Mouse (Mus musculus): Measurements from ENCODE around the gene 4931428L18Rik. TPM values are rescaled to one million over a fixed set of nuclear protein-coding genes. Genes with fewer than 3 reads are reported as not detected.

The 4931428L18Rik gene
- polyA plus RNA-seq, 1 experiment from 2014 or later = not detected

GRCm38 (mm10) chr1:31072523-31073370, 149.7 kb downstream of the 4931428L18Rik start:
- Histone ChIP-seq H3K4me3 (no peak overlapping the region), H3K36me3 (no peaks in the 10 kb centered on the region), H3K9me3 (no peaks in the 10 kb centered on the region), H3K27me3 (no peaks in the 10 kb centered on the region), H3K4me1 (no peaks in the 10 kb centered on the region), H3K9ac (no peak overlapping the region), H3K27ac (no peak overlapping the region), H3K4me2 (no peak overlapping the region)
- 49% methylated on average over 6 of the region's 6 CpGs for WGBS
- ATAC-seq (ENCODE audit: insufficient number of reproducible peaks, low FRiP score, low TSS enrichment, low read depth) = no peak

- Histone ChIP-seq H3K36me3 (no peaks in the 10 kb centered on the region), H3K9me3 (no peaks in the 10 kb centered on the region), H3K27ac (no peak overlapping the region), H3K9ac (no peak overlapping the region), H3K4me3 (no peak overlapping the region), H3K4me2 (no peak overlapping the region), H3K27me3 (no peaks in the 10 kb centered on the region), H3K4me1 (no peaks in the 10 kb centered on the region)
- no peak for ATAC-seq (ENCODE audit: insufficient number of reproducible peaks, low FRiP score, low TSS enrichment, low read depth)
- WGBS = 59% methylated on average over 2 of the region's 2 CpGs
Measured at GRCm38 (mm10) chr1:31071209-31071608, 151.3 kb downstream of the 4931428L18Rik start.

DNA sequence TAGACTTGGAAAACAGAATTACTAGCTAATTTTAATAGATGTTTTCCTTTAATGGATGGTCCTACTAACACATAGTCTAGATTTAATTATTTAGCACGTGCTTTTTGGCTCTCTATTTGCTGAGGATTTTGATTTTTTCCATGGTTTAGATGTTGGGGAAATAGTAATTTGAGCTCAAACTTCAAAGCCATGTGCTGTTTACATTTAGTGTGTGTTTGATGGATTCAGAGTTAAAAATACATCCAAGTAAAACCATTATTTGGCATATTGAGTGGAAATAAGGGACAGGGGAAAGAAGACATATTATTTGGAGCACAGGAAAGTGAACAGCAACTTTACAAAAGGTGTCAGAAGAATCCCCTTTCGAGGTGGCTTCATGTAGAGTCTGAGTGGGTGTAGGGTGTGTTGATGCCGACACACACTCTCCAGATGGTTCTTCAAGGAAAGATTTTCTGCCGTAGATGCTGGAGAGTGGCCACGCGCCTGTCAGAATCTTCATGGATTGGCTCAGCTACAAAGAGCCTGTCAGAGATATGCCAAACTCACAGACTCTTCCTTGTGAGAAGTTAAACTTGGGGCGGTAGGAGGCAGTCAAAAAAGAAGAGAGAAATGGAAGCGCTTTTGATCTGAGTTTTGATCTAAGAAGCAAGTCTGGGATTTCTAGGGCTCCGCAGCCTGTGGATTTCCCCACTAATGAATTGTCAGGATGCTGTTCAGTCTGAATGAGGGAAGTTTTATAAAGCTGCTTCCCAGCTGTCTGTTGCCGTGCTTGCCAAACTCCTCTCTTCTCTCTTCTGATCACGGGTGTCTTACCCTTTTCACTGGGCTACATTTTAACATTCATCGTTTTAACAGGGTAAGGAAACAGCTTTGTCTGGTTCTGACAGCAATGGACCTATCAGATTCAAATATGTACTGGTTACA, 157.4 kb downstream of the 4931428L18Rik start:
- H3K27ac ChIP-seq = no peak overlapping the region
- H3K4me2 ChIP-seq = no peak overlapping the region
- H3K4me1 ChIP-seq = no peaks in the 10 kb centered on the region
- H3K27me3 ChIP-seq = no peaks in the 10 kb centered on the region
- H3K9ac ChIP-seq = no peak overlapping the region
- H3K9me3 ChIP-seq = no peaks in the 10 kb centered on the region
- no peak overlapping the region for H3K4me3 ChIP-seq
- WGBS = 74% methylated on average over 12 of the region's 12 CpGs
- no peak for ATAC-seq (ENCODE audit: insufficient number of reproducible peaks, low FRiP score, low TSS enrichment, low read depth)
- no peaks in the 10 kb centered on the region for H3K36me3 ChIP-seq

DNA sequence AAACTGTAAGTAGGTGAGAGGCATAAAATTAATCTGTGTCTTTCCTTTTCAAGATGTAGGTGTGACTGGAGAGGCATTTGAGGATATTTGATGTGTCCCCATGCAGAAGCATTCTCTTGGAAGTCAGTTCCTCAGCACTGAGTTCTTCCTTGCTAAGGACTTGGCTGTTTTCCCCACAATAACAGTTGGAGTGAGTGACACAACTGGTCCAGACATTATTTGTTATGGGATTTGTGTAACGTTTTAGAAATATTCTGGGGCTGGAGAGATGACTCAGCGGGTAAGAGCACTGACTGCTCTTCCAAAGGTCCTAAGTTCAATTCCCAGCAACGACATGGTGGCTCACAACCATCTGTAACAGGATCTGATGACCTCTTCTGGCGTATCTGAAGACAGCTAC, 162.7 kb downstream of the 4931428L18Rik start:
- no peaks in the 10 kb centered on the region for H3K36me3 ChIP-seq
- no peak overlapping the region for H3K4me3 ChIP-seq
- ATAC-seq (ENCODE audit: insufficient number of reproducible peaks, low FRiP score, low TSS enrichment, low read depth) = no peak
- peaks cover 3% of the 10 kb centered on the region; the same call in 1 of the 2 replicates for H3K4me1 ChIP-seq
- 62% methylated on average over 4 of the region's 4 CpGs for WGBS
- no peaks in the 10 kb centered on the region for H3K9me3 ChIP-seq
- no peak overlapping the region for H3K27ac ChIP-seq
- H3K27me3 ChIP-seq = no peaks in the 10 kb centered on the region
- H3K9ac ChIP-seq = no peak overlapping the region
- no peak overlapping the region for H3K4me2 ChIP-seq

GRCm38 (mm10) chr1:31058861-31059351, 163.6 kb downstream of the 4931428L18Rik start:
- 32% methylated on average over 2 of the region's 2 CpGs for WGBS
- peak; percentile 67; the same call in 1 of the 2 replicates for ATAC-seq (ENCODE audit: insufficient number of reproducible peaks, low FRiP score, low TSS enrichment, low read depth)
- Histone ChIP-seq H3K9me3 (no peaks in the 10 kb centered on the region), H3K27ac (0 out of 2 replicates have a peak overlapping the region, but pooled peaks have one; percentile 4), H3K27me3 (no peaks in the 10 kb centered on the region), H3K4me3 (no peak overlapping the region), H3K9ac (no peak overlapping the region), H3K4me1 (peaks cover 3% of the 10 kb centered on the region; the same call in 1 of the 2 replicates), H3K36me3 (no peaks in the 10 kb centered on the region), H3K4me2 (no peak overlapping the region)

- 17% methylated on average over 3 of the region's 3 CpGs for WGBS
- Histone ChIP-seq H3K9me3 (no peaks in the 10 kb centered on the region), H3K9ac (no peak overlapping the region), H3K27me3 (no peaks in the 10 kb centered on the region), H3K4me1 (peaks cover 3% of the 10 kb centered on the region; the same call in 1 of the 2 replicates), H3K27ac (0 out of 2 replicates have a peak overlapping the region, but pooled peaks have one; percentile 4), H3K4me3 (no peak overlapping the region), H3K36me3 (no peaks in the 10 kb centered on the region), H3K4me2 (no peak overlapping the region)
- ATAC-seq (ENCODE audit: insufficient number of reproducible peaks, low FRiP score, low TSS enrichment, low read depth) = no peak
Measured at GRCm38 (mm10) chr1:31058196-31058595, 164.3 kb downstream of the 4931428L18Rik start.

DNA sequence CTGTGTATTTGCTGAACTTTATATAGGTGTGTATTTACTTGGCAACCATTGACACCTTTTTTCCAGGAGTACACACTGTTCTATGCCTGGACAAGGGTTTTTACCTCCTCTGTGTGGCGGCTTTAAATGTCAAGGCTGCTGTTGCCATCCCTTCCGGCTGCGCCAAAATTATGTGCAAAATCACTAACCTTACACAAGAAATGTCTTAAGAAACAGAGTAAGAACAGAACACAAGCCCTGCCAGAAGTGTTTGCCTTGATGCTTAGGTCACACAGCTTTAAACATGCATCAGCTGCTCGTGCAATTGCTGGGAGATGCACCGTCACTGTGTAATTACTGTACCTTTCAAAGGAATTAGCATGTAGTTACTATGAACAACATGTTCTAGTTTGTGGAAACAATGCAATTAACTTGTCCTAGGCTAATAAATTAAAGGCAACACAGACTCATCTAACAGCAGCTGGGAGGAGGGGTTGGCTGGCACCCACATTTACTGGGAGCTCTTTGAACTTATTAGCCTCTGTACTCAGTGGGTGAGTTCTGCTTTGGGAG, 171.0 kb downstream of the 4931428L18Rik start:
- H3K4me2 ChIP-seq = no peak overlapping the region
- no peak overlapping the region for H3K9ac ChIP-seq
- no peak overlapping the region for H3K4me3 ChIP-seq
- H3K36me3 ChIP-seq = no peaks in the 10 kb centered on the region
- no peak overlapping the region for H3K27ac ChIP-seq
- no peaks in the 10 kb centered on the region for H3K27me3 ChIP-seq
- WGBS = 51% methylated on average over 5 of the region's 5 CpGs
- no peaks in the 10 kb centered on the region for H3K9me3 ChIP-seq
- H3K4me1 ChIP-seq = no peaks in the 10 kb centered on the region
- ATAC-seq (ENCODE audit: insufficient number of reproducible peaks, low FRiP score, low TSS enrichment, low read depth) = no peak

DNA sequence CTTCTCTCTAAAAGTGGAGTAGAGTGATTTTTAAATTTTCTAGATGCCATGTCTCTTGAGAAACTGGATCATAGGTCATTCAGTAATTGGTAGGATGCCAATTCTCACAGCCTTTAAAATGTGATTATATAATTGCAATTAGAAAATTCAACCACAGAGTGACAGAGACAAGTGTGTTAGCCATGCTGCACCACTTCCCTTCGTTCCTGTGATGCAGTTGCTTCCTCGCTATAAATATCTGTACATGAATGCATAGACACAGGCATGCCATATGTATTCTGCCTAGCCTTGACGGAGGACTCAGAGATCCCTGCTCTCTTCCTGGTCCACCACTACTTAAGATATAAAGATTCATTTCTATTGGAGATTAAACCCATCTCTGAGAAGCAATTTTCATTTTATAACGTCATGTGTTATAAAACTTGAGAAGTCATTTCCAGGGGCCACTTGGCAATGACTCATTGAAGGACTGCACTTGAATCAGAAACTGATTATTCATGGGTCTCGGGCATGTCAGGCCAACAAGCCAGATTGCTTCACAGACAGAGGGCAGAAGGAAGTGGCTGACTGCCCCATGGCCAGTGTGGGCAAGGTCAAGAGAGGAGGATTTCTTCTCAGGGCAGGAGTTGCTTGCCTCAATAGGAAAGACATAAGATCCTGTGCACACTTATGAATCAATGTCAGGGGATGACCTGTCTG, 172.4 kb downstream of the 4931428L18Rik start:
- ATAC-seq (ENCODE audit: insufficient number of reproducible peaks, low FRiP score, low TSS enrichment, low read depth) = no peak
- Histone ChIP-seq H3K4me2 (no peak overlapping the region), H3K4me3 (no peak overlapping the region), H3K4me1 (no peaks in the 10 kb centered on the region), H3K27ac (no peak overlapping the region), H3K9me3 (no peaks in the 10 kb centered on the region), H3K9ac (no peak overlapping the region), H3K36me3 (no peaks in the 10 kb centered on the region), H3K27me3 (no peaks in the 10 kb centered on the region)
- WGBS = 64% methylated on average over 5 of the region's 5 CpGs

GRCm38 (mm10) chr1:31043208-31043607, 179.3 kb downstream of the 4931428L18Rik start:
- Histone ChIP-seq H3K36me3 (no peaks in the 10 kb centered on the region), H3K27ac (no peak overlapping the region), H3K4me2 (no peak overlapping the region), H3K9me3 (no peaks in the 10 kb centered on the region), H3K4me1 (no peaks in the 10 kb centered on the region), H3K27me3 (no peaks in the 10 kb centered on the region), H3K4me3 (no peak overlapping the region), H3K9ac (no peak overlapping the region)
- WGBS = 76% methylated on average over 3 of the region's 3 CpGs
- ATAC-seq (ENCODE audit: insufficient number of reproducible peaks, low FRiP score, low TSS enrichment, low read depth) = no peak

GRCm38 (mm10) chr1:31042793-31043192, 179.7 kb downstream of the 4931428L18Rik start:
- H3K9ac ChIP-seq = no peak overlapping the region
- H3K4me2 ChIP-seq = no peak overlapping the region
- H3K27me3 ChIP-seq = no peaks in the 10 kb centered on the region
- no peaks in the 10 kb centered on the region for H3K36me3 ChIP-seq
- ATAC-seq (ENCODE audit: insufficient number of reproducible peaks, low FRiP score, low TSS enrichment, low read depth) = no peak
- H3K4me3 ChIP-seq = no peak overlapping the region
- H3K4me1 ChIP-seq = no peaks in the 10 kb centered on the region
- H3K9me3 ChIP-seq = no peaks in the 10 kb centered on the region
- 76% methylated on average over 4 of the region's 4 CpGs for WGBS
- no peak overlapping the region for H3K27ac ChIP-seq

DNA sequence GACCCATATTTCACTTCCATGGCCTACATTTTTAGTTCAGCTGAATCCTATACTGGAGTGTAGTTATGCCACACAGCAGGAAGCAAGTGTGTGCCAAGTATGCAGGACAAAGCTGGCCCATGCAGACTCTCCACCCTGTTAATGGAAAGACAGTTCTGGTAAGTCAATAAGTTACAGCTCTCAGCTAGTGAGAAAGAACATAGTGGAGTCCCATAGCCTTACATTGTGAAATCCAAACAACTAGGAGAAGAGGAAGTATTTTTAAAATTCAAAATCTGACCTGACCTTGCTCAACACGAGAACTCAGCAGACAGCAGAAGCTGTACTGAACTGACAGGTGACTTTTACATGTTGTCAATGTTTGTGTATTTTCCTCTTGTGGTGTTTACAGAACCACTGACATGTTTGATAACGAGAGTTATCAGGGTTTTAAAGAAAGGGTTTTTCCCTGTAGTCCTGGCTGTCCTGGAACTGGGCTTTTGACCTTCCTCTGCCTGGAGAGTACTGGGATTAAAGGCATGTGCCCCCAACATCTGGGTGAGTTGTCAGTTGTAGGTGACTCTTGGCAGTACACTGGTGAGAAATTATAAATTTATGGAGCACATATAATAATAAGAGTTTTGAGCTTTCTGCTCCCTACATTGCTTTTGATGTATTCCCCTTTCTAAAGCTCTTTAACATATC, 188.5 kb downstream of the 4931428L18Rik start:
- no peak for ATAC-seq (ENCODE audit: insufficient number of reproducible peaks, low FRiP score, low TSS enrichment, low read depth)
- no peaks in the 10 kb centered on the region for H3K36me3 ChIP-seq

More for the DNA sequence above, 188.5 kb downstream of the 4931428L18Rik start:
- Histone ChIP-seq H3K4me3 (no peak overlapping the region), H3K4me1 (no peaks in the 10 kb centered on the region), H3K9me3 (no peaks in the 10 kb centered on the region), H3K27me3 (no peaks in the 10 kb centered on the region), H3K4me2 (no peak overlapping the region), H3K9ac (no peak overlapping the region), H3K27ac (no peak overlapping the region)
- WGBS = 68% methylated on average over 2 of the region's 2 CpGs
